Mouse (Mus musculus): Measurements from ENCODE around the gene Esyt2. TPM values are rescaled to one million over a fixed set of nuclear protein-coding genes. Genes with fewer than 3 reads are reported as not detected.

Esyt2 gene
- polyA plus RNA-seq, 1 experiment from 2014 or later: 12.1 TPM

DNA sequence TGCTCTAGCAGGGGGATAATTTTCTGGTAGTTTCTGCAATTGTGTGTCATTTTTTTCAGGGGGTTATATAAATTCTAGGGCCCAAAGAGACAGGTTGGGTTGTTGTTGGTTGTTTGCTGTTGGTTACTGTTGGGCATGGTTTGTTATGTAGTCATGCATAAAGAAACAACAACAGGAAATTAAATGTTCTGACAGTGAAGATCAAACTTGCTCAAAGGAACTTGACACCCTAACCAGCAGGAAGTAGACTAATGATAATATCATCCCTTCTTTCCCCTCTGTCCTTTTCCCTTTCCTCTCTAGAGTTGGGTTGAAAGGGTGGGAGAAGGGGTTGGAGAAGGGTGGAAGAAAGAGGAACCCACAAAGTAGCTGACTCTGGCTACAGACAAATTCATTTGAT, 103.0 kb downstream of the Esyt2 start:
- Histone ChIP-seq H3K9me3 (no peaks in the 10 kb centered on the region), H3K27ac (no peak overlapping the region), H3K4me3 (no peak overlapping the region), H3K4me1 (no peaks in the 10 kb centered on the region), H3K4me2 (no peak overlapping the region), H3K27me3 (replicated peaks) (no peaks in the 10 kb centered on the region), H3K36me3 (replicated peaks) (no peaks in the 10 kb centered on the region), H3K9ac (no peak overlapping the region)
- ATAC-seq (replicated peaks): no peak

DNA sequence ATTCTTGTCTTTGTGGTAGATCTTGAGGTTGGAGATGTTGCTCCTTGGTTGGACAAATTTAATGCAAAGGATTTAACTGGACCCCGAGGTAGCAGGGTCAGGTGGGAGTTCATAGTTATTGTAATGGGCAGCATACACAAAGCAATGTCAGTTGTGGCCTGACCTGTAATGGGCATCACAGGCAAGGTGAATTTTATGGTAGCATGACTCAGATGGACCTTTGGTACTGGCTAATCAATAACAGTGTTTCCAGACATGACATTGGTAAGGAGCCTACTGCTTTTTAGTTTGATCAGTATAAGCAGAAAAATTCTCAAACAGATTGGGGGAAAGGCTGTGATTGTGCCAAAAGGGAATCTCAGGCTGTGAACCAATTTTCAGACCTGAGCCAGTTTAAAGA, 105.8 kb downstream of the Esyt2 start:
- Histone ChIP-seq H3K4me1 (no peaks in the 10 kb centered on the region), H3K27ac (no peak overlapping the region), H3K4me3 (no peak overlapping the region), H3K4me2 (no peak overlapping the region), H3K27me3 (replicated peaks) (no peaks in the 10 kb centered on the region), H3K9me3 (no peaks in the 10 kb centered on the region), H3K9ac (no peak overlapping the region), H3K36me3 (replicated peaks) (no peaks in the 10 kb centered on the region)
- 87% methylated on average over 1 of the region's 1 CpGs for WGBS
- no peak for ATAC-seq (replicated peaks)

DNA sequence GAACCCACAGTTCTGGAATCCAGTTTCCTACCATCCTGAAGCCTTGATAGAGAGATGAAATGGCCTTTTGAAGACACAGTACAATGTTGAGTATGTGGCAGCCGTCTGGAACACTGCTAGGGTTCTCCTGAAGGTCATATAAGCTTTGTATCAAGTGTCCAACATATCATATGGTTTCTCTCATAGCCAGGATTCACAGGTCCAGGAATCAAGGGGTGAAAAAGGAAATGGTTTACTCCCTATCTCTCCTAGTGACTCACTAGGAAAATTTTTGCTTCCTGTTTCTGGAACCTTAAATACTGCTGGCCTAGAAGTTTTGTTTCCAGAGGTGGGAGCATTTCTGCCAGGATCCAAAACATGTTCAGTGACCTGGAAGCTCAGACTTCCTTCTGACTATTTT, 108.9 kb downstream of the Esyt2 start:
- no peaks in the 10 kb centered on the region for H3K27me3 ChIP-seq (replicated peaks)
- no peak overlapping the region for H3K27ac ChIP-seq
- no peaks in the 10 kb centered on the region for H3K9me3 ChIP-seq
- WGBS: 47% methylated on average over 1 of the region's 1 CpGs
- H3K4me1 ChIP-seq: no peaks in the 10 kb centered on the region
- H3K4me3 ChIP-seq: no peak overlapping the region
- H3K4me2 ChIP-seq: no peak overlapping the region
- H3K9ac ChIP-seq: no peak overlapping the region
- H3K36me3 ChIP-seq (replicated peaks): no peaks in the 10 kb centered on the region
- no peak for ATAC-seq (replicated peaks)

DNA sequence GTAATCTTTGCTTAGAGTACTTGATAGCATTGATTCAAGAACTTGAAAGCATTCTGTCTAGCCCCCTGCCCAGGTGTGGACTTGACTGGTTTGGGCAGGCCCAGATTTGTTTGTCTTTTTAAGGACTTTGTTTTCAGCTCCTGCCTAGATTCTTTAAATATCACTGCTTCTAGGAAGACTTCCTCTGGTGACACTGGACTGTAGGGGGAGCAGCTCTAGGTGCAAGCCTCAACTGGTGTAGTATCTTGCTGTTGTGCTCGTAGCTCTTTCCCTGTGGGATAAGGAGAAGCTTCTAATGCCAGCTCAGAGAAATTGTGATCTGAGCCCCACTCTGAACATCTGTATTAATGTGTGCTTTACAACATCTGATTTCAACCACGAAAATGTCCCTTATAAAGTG, 113.3 kb downstream of the Esyt2 start:
- no peaks in the 10 kb centered on the region for H3K4me1 ChIP-seq
- H3K27me3 ChIP-seq (replicated peaks): no peaks in the 10 kb centered on the region
- no peak overlapping the region for H3K9ac ChIP-seq
- no peaks in the 10 kb centered on the region for H3K36me3 ChIP-seq (replicated peaks)
- no peak overlapping the region for H3K27ac ChIP-seq
- H3K9me3 ChIP-seq: no peaks in the 10 kb centered on the region
- H3K4me3 ChIP-seq: no peak overlapping the region
- 73% methylated on average over 2 of the region's 2 CpGs for WGBS
- no peak overlapping the region for H3K4me2 ChIP-seq
- ATAC-seq (replicated peaks): no peak

DNA sequence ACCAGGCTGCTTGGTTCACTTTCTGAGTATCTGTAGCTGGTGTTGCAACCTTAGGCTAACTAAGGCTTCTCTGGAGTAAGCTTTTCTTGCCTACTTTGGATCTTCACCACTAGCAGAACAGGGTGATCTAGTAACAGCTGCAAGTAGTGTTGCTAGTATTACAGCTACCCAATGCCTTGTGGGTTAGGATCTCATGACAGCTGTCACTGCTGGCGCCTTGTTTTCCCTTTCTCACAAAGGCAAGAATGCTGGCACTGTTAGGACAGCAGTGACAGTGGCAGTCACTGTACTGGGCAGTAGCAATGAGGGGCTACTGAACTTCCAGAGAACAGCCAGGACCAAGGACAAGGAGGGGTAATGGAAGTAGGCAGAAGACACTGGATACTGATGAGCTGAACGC, 114.3 kb downstream of the Esyt2 start:
- H3K9me3 ChIP-seq: no peaks in the 10 kb centered on the region
- ATAC-seq (replicated peaks): no peak
- H3K4me1 ChIP-seq: no peaks in the 10 kb centered on the region
- no peak overlapping the region for H3K4me2 ChIP-seq
- no peaks in the 10 kb centered on the region for H3K27me3 ChIP-seq (replicated peaks)
- WGBS: 90% methylated on average over 2 of the region's 2 CpGs
- H3K27ac ChIP-seq: no peak overlapping the region
- no peak overlapping the region for H3K4me3 ChIP-seq
- no peaks in the 10 kb centered on the region for H3K36me3 ChIP-seq (replicated peaks)
- no peak overlapping the region for H3K9ac ChIP-seq

DNA sequence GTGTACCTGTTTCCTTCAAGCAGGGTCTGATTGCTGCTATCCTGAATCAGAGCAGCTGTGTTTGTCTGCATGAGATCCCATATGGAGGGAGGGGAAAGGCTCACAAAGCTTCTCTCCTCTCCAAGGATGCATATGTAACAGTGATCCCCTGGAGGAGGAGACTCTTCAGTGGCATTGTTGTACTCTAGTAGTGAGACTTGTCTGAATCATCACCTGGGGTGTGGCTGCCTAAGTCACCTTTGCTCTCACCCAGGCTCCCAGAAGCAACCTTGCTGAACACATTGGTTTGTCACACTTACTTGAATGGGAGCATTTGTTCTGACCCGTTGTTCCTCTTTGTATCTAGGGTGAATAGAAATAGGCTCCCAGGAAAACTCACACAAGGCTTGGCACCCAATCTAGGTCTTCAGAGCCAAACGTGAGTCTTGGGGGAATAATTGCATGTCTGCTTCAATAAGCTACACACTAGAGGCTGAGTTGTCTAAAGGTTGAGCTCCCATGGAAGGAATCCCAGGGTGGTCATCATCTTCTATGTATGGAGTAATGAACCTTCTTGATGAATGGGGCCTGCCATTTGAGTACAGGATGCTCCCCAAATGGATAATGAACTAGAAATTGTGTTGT, 115.2 kb downstream of the Esyt2 start:
- H3K4me3 ChIP-seq: no peak overlapping the region
- H3K9me3 ChIP-seq: no peaks in the 10 kb centered on the region
- ATAC-seq (replicated peaks): no peak
- H3K4me2 ChIP-seq: no peak overlapping the region
- no peak overlapping the region for H3K27ac ChIP-seq
- H3K27me3 ChIP-seq (replicated peaks): no peaks in the 10 kb centered on the region
- no peaks in the 10 kb centered on the region for H3K4me1 ChIP-seq
- WGBS: 67% methylated on average over 2 of the region's 2 CpGs
- H3K36me3 ChIP-seq (replicated peaks): no peaks in the 10 kb centered on the region
- H3K9ac ChIP-seq: no peak overlapping the region

DNA sequence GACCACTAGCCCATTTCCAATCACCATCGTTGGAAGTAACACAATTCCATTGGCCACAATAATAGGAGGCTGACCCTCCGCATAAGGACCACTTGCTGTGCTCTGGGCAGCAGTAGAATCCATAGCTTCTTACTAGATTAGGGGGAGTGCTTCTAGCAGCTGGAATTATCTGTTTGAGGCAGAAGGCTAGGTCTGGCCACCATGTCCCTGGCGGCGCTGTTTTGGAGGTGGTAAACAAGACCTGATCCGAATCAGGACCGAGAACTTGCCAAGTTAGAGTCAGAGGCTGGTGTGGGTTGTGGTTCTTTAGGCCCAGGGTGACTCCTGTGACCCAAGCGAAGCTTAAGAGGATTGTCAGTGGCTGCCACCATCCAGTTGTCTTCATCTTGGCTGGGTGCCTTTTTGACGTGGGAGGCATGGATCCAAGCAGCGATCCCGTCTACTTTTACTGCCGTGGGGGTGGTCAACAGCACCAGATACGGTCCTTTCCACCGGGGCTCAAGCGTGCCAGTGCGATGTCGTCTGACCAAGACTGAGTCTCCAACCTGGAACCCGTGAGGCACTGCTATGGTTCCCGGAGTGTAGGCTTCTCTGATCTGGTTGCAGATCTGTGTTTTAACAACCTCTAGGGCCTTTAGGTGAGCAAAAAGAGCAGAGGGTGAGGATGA, 123.2 kb downstream of the Esyt2 start:
- Histone ChIP-seq H3K4me3 (peak overlapping the region; percentile 71), H3K27me3 (replicated peaks) (no peaks in the 10 kb centered on the region), H3K4me1 (peaks cover 8% of the 10 kb centered on the region), H3K9me3 (peaks cover 7% of the 10 kb centered on the region; the same call in 1 of the 2 replicates), H3K27ac (no peak overlapping the region), H3K9ac (no peak overlapping the region), H3K36me3 (replicated peaks) (no peaks in the 10 kb centered on the region), H3K4me2 (peak overlapping the region; percentile 97)
- 97% methylated on average over 18 of the region's 18 CpGs for WGBS
- no peak; the same call in 1 of the 2 replicates for ATAC-seq (replicated peaks)

DNA sequence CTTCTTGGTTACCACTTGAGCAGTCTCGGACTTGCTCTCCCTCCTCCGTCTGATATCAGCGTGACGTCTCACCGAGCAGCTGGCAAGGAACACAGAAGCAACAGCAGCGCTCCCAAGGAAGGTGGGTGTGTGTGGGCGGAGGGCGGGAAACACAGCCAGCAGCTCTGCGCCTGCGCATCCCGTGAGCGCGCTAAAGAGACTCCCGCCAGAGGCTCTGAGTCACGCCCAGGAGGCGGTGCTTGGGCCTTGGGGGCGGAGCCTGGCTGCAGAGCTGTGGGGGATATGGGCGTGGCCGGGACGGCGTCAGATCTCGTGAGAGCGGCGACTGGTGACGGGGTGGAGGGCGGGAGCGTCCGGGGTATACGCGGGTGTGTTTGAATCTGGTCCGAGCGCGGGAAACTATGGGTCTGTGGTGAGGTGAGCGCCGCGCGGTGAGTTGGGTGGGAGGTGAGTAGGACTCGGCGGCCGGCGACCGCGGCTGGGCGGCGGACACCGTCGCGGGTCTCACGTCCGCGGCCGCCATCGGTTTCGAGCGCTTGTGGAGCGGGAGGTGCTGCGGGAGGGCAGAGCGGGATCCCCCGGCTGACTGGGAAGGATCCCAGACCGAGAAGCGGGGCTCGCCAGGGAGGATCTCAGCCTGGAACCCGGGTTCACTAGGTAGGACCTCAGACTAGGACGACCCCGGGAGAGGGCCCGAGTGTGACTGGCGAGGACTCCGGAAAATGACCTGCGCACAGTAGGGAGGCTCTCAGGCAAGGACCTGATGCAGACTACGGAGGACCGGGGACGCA, 124.2 kb downstream of the Esyt2 start, which contains the start of gene Ncapg2:
Gene Ncapg2, plus strand, starts transcription at position 358 of the 791 bp plus-strand sequence.
- peak within 1 kb of the TSS; percentile 59 for H3K27ac ChIP-seq
- H3K4me2 ChIP-seq: peak within 1 kb of the TSS; percentile 97
- peak within 1 kb of the TSS; percentile 48 for H3K9ac ChIP-seq
- no peaks in the 10 kb centered on the region for H3K27me3 ChIP-seq (replicated peaks)
- peaks cover 8% of the 10 kb centered on the region for H3K4me1 ChIP-seq
- H3K36me3 ChIP-seq (replicated peaks): no peaks in the 10 kb centered on the region
- under 1% methylated on average over 72 of the region's 72 CpGs for WGBS
- ATAC-seq (replicated peaks): peak; percentile 99
- peaks cover 7% of the 10 kb centered on the region; the same call in 1 of the 2 replicates for H3K9me3 ChIP-seq
- peak within 1 kb of the TSS; percentile 71 for H3K4me3 ChIP-seq

DNA sequence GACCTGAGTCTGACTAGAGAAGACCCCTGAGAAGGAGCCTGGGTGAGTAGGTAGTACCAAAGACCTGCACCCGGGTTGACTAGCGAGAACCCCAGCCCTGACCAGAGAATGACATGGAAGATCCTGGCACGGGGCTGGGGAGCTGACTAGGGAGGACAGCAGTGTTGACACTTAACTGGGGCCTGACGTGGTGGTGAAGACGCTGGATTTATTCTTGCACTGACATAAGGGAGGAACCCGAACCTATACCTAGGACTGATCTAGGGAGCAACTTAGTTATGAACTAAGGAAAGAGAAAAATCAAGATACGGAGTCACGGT, 124.8 kb downstream of the Esyt2 start:
- ATAC-seq (replicated peaks): no peak
- H3K9ac ChIP-seq: peak overlapping the region; percentile 48
- 12% methylated on average over 8 of the region's 8 CpGs for WGBS

DNA sequence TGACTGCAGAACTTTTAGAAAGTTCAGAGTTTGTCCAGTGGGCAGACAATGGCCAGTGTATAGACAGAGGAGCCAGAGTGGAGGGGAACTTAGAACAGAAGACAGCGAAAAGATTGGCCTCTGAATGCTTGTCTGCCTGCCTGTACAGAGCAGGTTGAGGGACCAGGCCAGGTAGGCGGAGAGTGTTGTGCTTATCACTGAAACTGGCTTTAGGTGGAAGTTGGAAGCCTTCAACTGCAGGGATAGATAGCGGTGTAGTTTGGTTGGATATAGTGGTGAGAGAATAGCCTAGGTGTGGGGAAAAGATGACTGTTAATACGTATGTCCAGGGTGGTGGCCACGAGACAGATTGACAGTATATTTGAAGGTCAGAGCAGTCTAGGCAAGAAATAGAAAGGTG, 126.9 kb downstream of the Esyt2 start:
- 97% methylated on average over 5 of the region's 5 CpGs for WGBS

More for the DNA sequence above, 124.8 kb downstream of the Esyt2 start:
- Histone ChIP-seq H3K36me3 (replicated peaks) (no peaks in the 10 kb centered on the region), H3K4me2 (peak overlapping the region; percentile 97), H3K27ac (no peak overlapping the region), H3K27me3 (replicated peaks) (no peaks in the 10 kb centered on the region), H3K4me1 (peaks cover 8% of the 10 kb centered on the region), H3K4me3 (peak overlapping the region; percentile 71), H3K9me3 (peaks cover 7% of the 10 kb centered on the region; the same call in 1 of the 2 replicates)

DNA sequence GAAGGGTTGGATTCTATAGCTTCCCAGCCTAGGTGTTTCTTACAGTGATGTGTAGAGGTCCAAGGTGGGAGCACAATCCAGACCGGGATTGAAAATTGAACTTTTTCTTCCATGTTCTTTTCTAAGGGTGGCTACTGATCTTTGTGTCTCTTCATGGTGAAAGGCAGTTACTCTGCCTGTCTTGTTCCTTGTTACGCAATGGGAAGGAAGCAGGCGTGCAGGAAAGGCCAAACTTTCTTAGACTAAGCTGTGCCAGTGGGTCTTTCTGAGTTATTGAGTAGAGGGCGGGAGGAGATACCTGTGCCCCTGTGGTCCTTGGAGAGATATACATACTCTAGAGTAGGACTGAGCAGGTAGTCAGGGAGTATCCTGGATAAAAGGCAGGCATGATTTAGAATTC, 133.9 kb downstream of the Esyt2 start:
- H3K4me1 ChIP-seq: no peaks in the 10 kb centered on the region
- H3K4me3 ChIP-seq: no peak overlapping the region
- H3K27me3 ChIP-seq (replicated peaks): no peaks in the 10 kb centered on the region
- no peaks in the 10 kb centered on the region for H3K36me3 ChIP-seq (replicated peaks)
- 92% methylated on average over 4 of the region's 4 CpGs for WGBS
- ATAC-seq (replicated peaks): no peak
- no peaks in the 10 kb centered on the region for H3K9me3 ChIP-seq
- H3K27ac ChIP-seq: no peak overlapping the region
- H3K9ac ChIP-seq: no peak overlapping the region
- H3K4me2 ChIP-seq: no peak overlapping the region

More for the DNA sequence above, 126.9 kb downstream of the Esyt2 start:
- Histone ChIP-seq H3K4me3 (no peak overlapping the region), H3K27me3 (replicated peaks) (no peaks in the 10 kb centered on the region), H3K4me1 (peaks cover 8% of the 10 kb centered on the region), H3K27ac (no peak overlapping the region), H3K4me2 (no peak overlapping the region), H3K9ac (no peak overlapping the region), H3K36me3 (replicated peaks) (no peaks in the 10 kb centered on the region), H3K9me3 (peaks cover 2% of the 10 kb centered on the region; the same call in 1 of the 2 replicates)
- no peak for ATAC-seq (replicated peaks)

DNA sequence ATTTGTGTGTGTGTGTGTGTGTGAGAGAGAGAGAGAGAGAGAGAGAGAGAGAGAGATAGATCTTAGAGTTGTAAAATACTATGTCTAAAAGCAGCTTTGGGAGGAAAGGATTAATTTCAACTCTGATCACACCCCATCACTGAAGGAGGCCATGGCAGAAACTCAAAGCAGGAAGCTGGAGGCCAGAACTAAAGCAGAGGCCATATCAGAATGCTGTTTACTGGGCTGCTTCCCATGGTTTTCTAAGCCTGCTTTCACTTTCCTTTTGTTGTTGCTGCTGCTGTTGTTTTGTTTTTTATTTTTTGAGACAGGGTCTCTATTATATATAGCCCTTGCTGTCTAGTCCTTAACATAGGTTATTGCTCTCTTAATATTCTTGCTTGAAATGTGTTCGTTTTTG, 135.5 kb downstream of the Esyt2 start:
- no peak for ATAC-seq (replicated peaks)
- H3K9me3 ChIP-seq: no peaks in the 10 kb centered on the region
- H3K27me3 ChIP-seq (replicated peaks): no peaks in the 10 kb centered on the region
- no peaks in the 10 kb centered on the region for H3K36me3 ChIP-seq (replicated peaks)
- H3K27ac ChIP-seq: no peak overlapping the region
- no peak overlapping the region for H3K4me3 ChIP-seq
- no peak overlapping the region for H3K9ac ChIP-seq
- no peak overlapping the region for H3K4me2 ChIP-seq
- H3K4me1 ChIP-seq: no peaks in the 10 kb centered on the region
- 97% methylated on average over 1 of the region's 1 CpGs for WGBS
